Mouse (Mus musculus): Measurements from ENCODE around the gene Fancc. TPM values are rescaled to one million over a fixed set of nuclear protein-coding genes. Genes with fewer than 3 reads are reported as not detected.
A peak's percentile ranks its signal among the peaks of the same experiment; 100 is the strongest.

Fancc gene
- polyA plus RNA-seq, 1 experiment = 8.1 TPM

GRCm38 (mm10) chr13:63246332-63246940 is 250.6 kb downstream of the Fancc start:
- Histone ChIP-seq H3K27me3 (ENCODE audit: control insufficient read depth, insufficient read depth, insufficient read length) (no peaks in the 10 kb centered on the region), H3ac (ENCODE audit: control insufficient read depth, insufficient read length) (no peak overlapping the region), H3K4me3 (peak overlapping the region; percentile 86), H3K4me2 (ENCODE audit: low read depth) (peak overlapping the region; percentile 99), H3K36me3 (ENCODE audit: control insufficient read depth, insufficient read depth) (peaks cover 21% of the 10 kb centered on the region), H3K79me2 (ENCODE audit: control insufficient read depth, insufficient read depth) (peaks cover 99% of the 10 kb centered on the region)
- TF ChIP-seq MYOD1 (IDR thresholded peaks at IDR 0.05; ENCODE audit: control insufficient read depth in 1 of 3, insufficient read length in 2 of 3, low read depth in 2 of 3) (no peak), SRF (IDR thresholded peaks at IDR 0.05; ENCODE audit: control insufficient read depth, insufficient read length, low read depth) (peak; percentile 27), POLR2AphosphoS2 (IDR thresholded peaks at IDR 0.05; ENCODE audit: insufficient read length, low read depth) (peak; percentile 23)

GRCm38 (mm10) chr13:63245812-63246211 is 251.3 kb downstream of the Fancc start:
- TF ChIP-seq TCF12 (IDR thresholded peaks at IDR 0.05; ENCODE audit: insufficient read depth, poor library complexity, severe bottlenecking) (no peak), CEBPB (IDR thresholded peaks at IDR 0.05; ENCODE audit: insufficient read depth, poor library complexity, severe bottlenecking) (no peak), MYOG (IDR thresholded peaks at IDR 0.05; ENCODE audit: control insufficient read depth in 1 of 3, insufficient read depth in 1 of 3, insufficient read length in 2 of 3, low read depth in 2 of 3) (no peak), MAX (IDR thresholded peaks at IDR 0.05; ENCODE audit: low read depth) (no peak), E2F4 (IDR thresholded peaks at IDR 0.05; ENCODE audit: insufficient read depth) (no peak), USF1 (IDR thresholded peaks at IDR 0.05; ENCODE audit: low read depth) (no peak), POLR2AphosphoS2 (IDR thresholded peaks at IDR 0.05; ENCODE audit: insufficient read length, low read depth) (no peak), TCF3 (IDR thresholded peaks at IDR 0.05; ENCODE audit: insufficient read length, low read depth) (no peak), POLR2A (IDR thresholded peaks at IDR 0.05; ENCODE audit: insufficient read length, low read depth) (no peak), REST (IDR thresholded peaks at IDR 0.05; ENCODE audit: insufficient read depth, insufficient read length) (no peak), SRF (IDR thresholded peaks at IDR 0.05; ENCODE audit: control insufficient read depth, insufficient read length, low read depth) (no peak), MYOD1 (IDR thresholded peaks at IDR 0.05; ENCODE audit: control insufficient read depth in 1 of 3, insufficient read length in 2 of 3, low read depth in 2 of 3) (no peak)
- no peaks in the 10 kb centered on the region for H3K27me3 ChIP-seq (ENCODE audit: control insufficient read depth, insufficient read depth, insufficient read length)
- H3K79me2 ChIP-seq (ENCODE audit: control insufficient read depth, insufficient read depth) = peaks cover 99% of the 10 kb centered on the region
- H3K4me3 ChIP-seq = peak overlapping the region; percentile 86
- peak overlapping the region; percentile 99 for H3K4me2 ChIP-seq (ENCODE audit: low read depth)
- peaks cover 21% of the 10 kb centered on the region for H3K36me3 ChIP-seq (ENCODE audit: control insufficient read depth, insufficient read depth)
- H3ac ChIP-seq (ENCODE audit: control insufficient read depth, insufficient read length) = no peak overlapping the region

- peaks cover 99% of the 10 kb centered on the region for H3K79me2 ChIP-seq (ENCODE audit: control insufficient read depth, insufficient read depth)
- TF ChIP-seq MAX (IDR thresholded peaks at IDR 0.05; ENCODE audit: low read depth) (no peak), POLR2A (IDR thresholded peaks at IDR 0.05; ENCODE audit: insufficient read length, low read depth) (peak; percentile 56), USF1 (IDR thresholded peaks at IDR 0.05; ENCODE audit: low read depth) (no peak), E2F4 (IDR thresholded peaks at IDR 0.05; ENCODE audit: insufficient read depth) (no peak), MYOD1 (IDR thresholded peaks at IDR 0.05; ENCODE audit: control insufficient read depth in 1 of 3, insufficient read length in 2 of 3, low read depth in 2 of 3) (peak; percentile 37 to 99 (median 97)), POLR2AphosphoS2 (IDR thresholded peaks at IDR 0.05; ENCODE audit: insufficient read length, low read depth) (peak; percentile 72), TCF3 (IDR thresholded peaks at IDR 0.05; ENCODE audit: insufficient read length, low read depth) (peak; percentile 56), TCF12 (IDR thresholded peaks at IDR 0.05; ENCODE audit: insufficient read depth, poor library complexity, severe bottlenecking) (peak; percentile 64), CEBPB (IDR thresholded peaks at IDR 0.05; ENCODE audit: insufficient read depth, poor library complexity, severe bottlenecking) (no peak), MYOG (IDR thresholded peaks at IDR 0.05; ENCODE audit: control insufficient read depth in 1 of 3, insufficient read depth in 1 of 3, insufficient read length in 2 of 3, low read depth in 2 of 3) (peak; percentile 46 to 82 (median 48))
- peaks cover 21% of the 10 kb centered on the region for H3K36me3 ChIP-seq (ENCODE audit: control insufficient read depth, insufficient read depth)
- H3K4me3 ChIP-seq = peak overlapping the region; percentile 86
- peak overlapping the region; percentile 99 for H3K4me2 ChIP-seq (ENCODE audit: low read depth)
- H3K27me3 ChIP-seq (ENCODE audit: control insufficient read depth, insufficient read depth, insufficient read length) = no peaks in the 10 kb centered on the region
- H3ac ChIP-seq (ENCODE audit: control insufficient read depth, insufficient read length) = no peak overlapping the region
Measured at GRCm38 (mm10) chr13:63245218-63245617, 251.9 kb downstream of the Fancc start.

- Histone ChIP-seq H3K79me2 (ENCODE audit: control insufficient read depth, insufficient read depth) (peaks cover 94% of the 10 kb centered on the region), H3K4me2 (ENCODE audit: low read depth) (peak overlapping the region; percentile 99), H3ac (ENCODE audit: control insufficient read depth, insufficient read length) (no peak overlapping the region), H3K4me3 (peak overlapping the region; percentile 86), H3K27me3 (ENCODE audit: control insufficient read depth, insufficient read depth, insufficient read length) (no peaks in the 10 kb centered on the region), H3K36me3 (ENCODE audit: control insufficient read depth, insufficient read depth) (peaks cover 21% of the 10 kb centered on the region)
- TF ChIP-seq TCF3 (IDR thresholded peaks at IDR 0.05; ENCODE audit: insufficient read length, low read depth) = no peak
- TF ChIP-seq TCF12 (IDR thresholded peaks at IDR 0.05; ENCODE audit: insufficient read depth, poor library complexity, severe bottlenecking) = no peak
- peak; percentile 45 for TF ChIP-seq POLR2A (IDR thresholded peaks at IDR 0.05; ENCODE audit: insufficient read length, low read depth)
- TF ChIP-seq MYOG (IDR thresholded peaks at IDR 0.05; ENCODE audit: control insufficient read depth in 1 of 3, insufficient read depth in 1 of 3, insufficient read length in 2 of 3, low read depth in 2 of 3) = no peak
- no peak for TF ChIP-seq REST (IDR thresholded peaks at IDR 0.05; ENCODE audit: insufficient read depth, insufficient read length)
- TF ChIP-seq POLR2AphosphoS2 (IDR thresholded peaks at IDR 0.05; ENCODE audit: insufficient read length, low read depth) = peak; percentile 63
- TF ChIP-seq MAX (IDR thresholded peaks at IDR 0.05; ENCODE audit: low read depth) = no peak
- no peak for TF ChIP-seq SRF (IDR thresholded peaks at IDR 0.05; ENCODE audit: control insufficient read depth, insufficient read length, low read depth)
- TF ChIP-seq USF1 (IDR thresholded peaks at IDR 0.05; ENCODE audit: low read depth) = no peak
Measured at GRCm38 (mm10) chr13:63244425-63244824, 252.7 kb downstream of the Fancc start.

- Histone ChIP-seq H3K36me3 (ENCODE audit: control insufficient read depth, insufficient read depth) (peaks cover 21% of the 10 kb centered on the region), H3K4me2 (ENCODE audit: low read depth) (peak overlapping the region; percentile 99), H3K4me3 (peak overlapping the region; percentile 86), H3ac (ENCODE audit: control insufficient read depth, insufficient read length) (no peak overlapping the region), H3K27me3 (ENCODE audit: control insufficient read depth, insufficient read depth, insufficient read length) (no peaks in the 10 kb centered on the region), H3K79me2 (ENCODE audit: control insufficient read depth, insufficient read depth) (peaks cover 86% of the 10 kb centered on the region)
- TF ChIP-seq TCF3 (IDR thresholded peaks at IDR 0.05; ENCODE audit: insufficient read length, low read depth) = no peak
- peak; percentile 52 for TF ChIP-seq POLR2AphosphoS2 (IDR thresholded peaks at IDR 0.05; ENCODE audit: insufficient read length, low read depth)
- no peak for TF ChIP-seq POLR2A (IDR thresholded peaks at IDR 0.05; ENCODE audit: insufficient read length, low read depth)
- no peak for TF ChIP-seq E2F4 (IDR thresholded peaks at IDR 0.05; ENCODE audit: insufficient read depth)
- no peak for TF ChIP-seq MYOD1 (IDR thresholded peaks at IDR 0.05; ENCODE audit: control insufficient read depth in 1 of 3, insufficient read length in 2 of 3, low read depth in 2 of 3)
- TF ChIP-seq REST (IDR thresholded peaks at IDR 0.05; ENCODE audit: insufficient read depth, insufficient read length) = no peak
Measured at GRCm38 (mm10) chr13:63243586-63243985, 253.5 kb downstream of the Fancc start.

Data from myocyte (in vitro differentiated cells).